ENCODE assay signal across 29 mouse cellular contexts in the genomic region with DNA sequence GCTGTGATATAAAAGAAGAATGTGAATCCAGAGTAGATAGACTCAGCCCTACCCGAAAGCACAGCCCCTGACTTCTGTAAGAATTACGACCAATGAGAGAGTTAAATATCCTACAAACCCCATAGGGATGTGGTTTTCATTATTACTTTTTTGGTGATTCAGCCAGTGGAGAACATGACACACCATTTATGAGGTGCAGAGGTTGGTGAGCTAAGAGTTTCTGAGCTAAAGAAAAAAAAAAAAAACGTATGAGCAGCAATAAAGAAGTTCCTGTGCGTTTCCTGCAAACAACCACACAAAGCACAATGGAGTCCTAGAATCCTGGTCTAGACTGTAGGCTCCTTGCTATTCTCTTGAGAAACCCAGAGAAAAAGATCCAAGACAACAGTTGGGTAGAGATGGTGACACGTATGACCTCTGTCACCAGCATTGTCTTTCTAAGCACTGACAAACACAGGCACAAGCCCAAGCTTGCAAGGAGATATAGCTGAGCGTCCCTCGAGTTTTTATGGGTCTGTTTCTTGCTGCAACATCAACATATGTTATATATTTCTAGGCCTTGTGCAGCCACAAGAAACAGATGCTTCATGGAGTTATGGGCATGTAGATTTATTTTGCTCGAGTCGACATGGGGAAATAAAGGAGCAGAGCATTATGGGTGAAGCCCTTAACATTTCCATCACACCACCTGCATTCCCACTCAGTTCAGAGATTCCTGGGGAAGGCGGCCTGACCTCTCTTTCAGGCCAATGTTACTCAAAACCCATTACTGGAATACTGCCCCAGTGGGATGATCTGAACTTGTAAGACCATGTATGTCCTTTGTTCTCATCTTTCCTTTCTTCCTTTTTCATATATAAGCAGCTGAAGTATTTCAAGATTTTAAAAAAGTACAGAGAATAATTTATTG.
A peak's percentile ranks its signal among the peaks of the same experiment; 100 is the strongest.
DNase-seq lines count a peak whose midpoint lies in the region; ATAC-seq and TF ChIP-seq lines count a peak whose summit lies in the region.
"Had no signal": no experiment of that assay in that cellular context is flagged by ENCODE, and none has a peak within 500 bp of the region (broad histone marks: within the 10 kb centered on the region; RNA-seq: fewer than 3 reads in every experiment).

No protein-coding gene starts in this region.

- H3K36me3 ChIP-seq in kidney, embryonic 14.5 days (ENCODE audit: control insufficient read depth, insufficient read depth, low read length), result no peaks in the 10 kb centered on the region
- H3K36me3 ChIP-seq in C2C12 (ENCODE audit: control insufficient read depth, insufficient read depth), result no peaks in the 10 kb centered on the region
- H3K36me3 ChIP-seq in limb, embryonic 13.5 days, result no peaks in the 10 kb centered on the region
- H3K36me3 ChIP-seq: forebrain, embryonic 12.5 days; hindbrain, embryonic 13.5 days; liver, embryonic 13.5 days; neural tube, embryonic 12.5 days had no signal

- H3K27ac ChIP-seq in kidney, embryonic 14.5 days (ENCODE audit: low read depth, low read length), result no peak overlapping the region
- peak overlapping the region; percentile 94 for H3K27ac ChIP-seq in embryonic fibroblast, embryonic 13.5 days (ENCODE audit: insufficient read depth, low read length)
- H3K27ac ChIP-seq in limb, embryonic 13.5 days, result peak overlapping the region; percentile 71; the same call in 1 of the 2 replicates
- no peak overlapping the region for H3K27ac ChIP-seq in gastrocnemius, adult 2 months
- H3K27ac ChIP-seq: forebrain, embryonic 12.5 days; hindbrain, embryonic 13.5 days; layer of hippocampus, adult 2 months; liver, embryonic 13.5 days; macrophage; neural tube, embryonic 12.5 days had no signal

- H3ac ChIP-seq in C2C12 (ENCODE audit: control insufficient read depth, insufficient read length, low read depth), result no peak overlapping the region

- no peaks in the 10 kb centered on the region for H3K4me1 ChIP-seq in kidney, embryonic 14.5 days (ENCODE audit: control insufficient read depth, insufficient read depth, low read length)
- peaks cover 4% of the 10 kb centered on the region for H3K4me1 ChIP-seq in embryonic fibroblast, embryonic 13.5 days (ENCODE audit: control insufficient read depth, insufficient read depth, low read length)
- peaks cover 5% of the 10 kb centered on the region for H3K4me1 ChIP-seq in limb, embryonic 13.5 days
- H3K4me1 ChIP-seq: forebrain, embryonic 12.5 days; hindbrain, embryonic 13.5 days; neural tube, embryonic 12.5 days had no signal

- no peak overlapping the region for H3K9ac ChIP-seq in kidney, embryonic 14.5 days (ENCODE audit: low read depth, low read length)
- no peak overlapping the region for H3K9ac ChIP-seq in limb, embryonic 13.5 days
- H3K9ac ChIP-seq: forebrain, embryonic 12.5 days; forebrain, postnatal 0 days; hindbrain, embryonic 13.5 days; liver, embryonic 13.5 days; neural tube, embryonic 12.5 days had no signal

- H3K79me3 ChIP-seq in C2C12 (ENCODE audit: low read depth), result no peaks in the 10 kb centered on the region

- 0 out of 2 replicates have a peak, but pooled peaks have one; percentile 39 for ATAC-seq in kidney, embryonic 14.5 days (ENCODE audit: low FRiP score, low TSS enrichment)
- peak; percentile 87 for ATAC-seq in limb, embryonic 13.5 days (ENCODE audit: low FRiP score, low read depth)
- ATAC-seq: forebrain, postnatal 0 days; intestine, embryonic 16.5 days; midbrain, embryonic 16.5 days had no signal

- no peak overlapping the region for H3K4me3 ChIP-seq in kidney, embryonic 14.5 days (ENCODE audit: low read length)
- H3K4me3 ChIP-seq in C2C12 (ENCODE audit: insufficient read depth, poor library complexity, severe bottlenecking), result no peak overlapping the region
- H3K4me3 ChIP-seq in embryonic fibroblast, embryonic 13.5 days (ENCODE audit: insufficient read depth, low read length), result no peak overlapping the region
- no peak overlapping the region for H3K4me3 ChIP-seq in limb, embryonic 13.5 days
- H3K4me3 ChIP-seq in gastrocnemius, adult 2 months, result no peak overlapping the region
- H3K4me3 ChIP-seq: forebrain, embryonic 12.5 days; hindbrain, embryonic 13.5 days; layer of hippocampus, adult 2 months; liver, embryonic 13.5 days; neural tube, embryonic 12.5 days had no signal

- H3K27me3 ChIP-seq in kidney, embryonic 14.5 days (ENCODE audit: control insufficient read depth, insufficient read depth, low read length), result no peaks in the 10 kb centered on the region
- no peaks in the 10 kb centered on the region for H3K27me3 ChIP-seq in C2C12 (ENCODE audit: control insufficient read depth, insufficient read depth, insufficient read length)
- 0 out of 2 replicates have a peak, but pooled peaks cover 2% of the 10 kb centered on the region for H3K27me3 ChIP-seq in limb, embryonic 13.5 days
- H3K27me3 ChIP-seq: CH12.LX; forebrain, embryonic 12.5 days; hindbrain, embryonic 13.5 days; liver, embryonic 13.5 days; neural tube, embryonic 12.5 days had no signal

- intact Hi-C loops in gastrocnemius, adult 2 months (cut with DNase I), result no loop called here

- no peak for TF ChIP-seq POLR2A in embryonic fibroblast, embryonic 13.5 days (IDR thresholded peaks at IDR 0.05; ENCODE audit: low read depth, low read length)

- H3K9me3 ChIP-seq in kidney, embryonic 14.5 days (ENCODE audit: control insufficient read depth, low read length), result no peaks in the 10 kb centered on the region
- no peaks in the 10 kb centered on the region for H3K9me3 ChIP-seq in limb, embryonic 13.5 days
- H3K9me3 ChIP-seq: forebrain, embryonic 12.5 days; hindbrain, embryonic 13.5 days; liver, embryonic 13.5 days; neural tube, embryonic 12.5 days had no signal

- TF ChIP-seq CTCF in C2C12 (IDR thresholded peaks at IDR 0.05; ENCODE audit: control insufficient read depth, insufficient read depth, insufficient read length), result no peak
- no peak for TF ChIP-seq CTCF in embryonic fibroblast, embryonic 13.5 days (IDR thresholded peaks at IDR 0.05; ENCODE audit: borderline replicate concordance, insufficient read depth, low read length)
- no peak for TF ChIP-seq CTCF in gastrocnemius, adult 2 months (IDR thresholded peaks at IDR 0.05)

- no peak for DNase-seq in kidney, postnatal 14 days
- no peak for DNase-seq in layer of hippocampus, postnatal 25 days (ENCODE audit: extremely low spot score in 1 of 2, low spot score in 1 of 2)
- no peak for DNase-seq in gastrocnemius, adult 2 months
- DNase-seq in gastrocnemius, postnatal 4 days (ENCODE audit: low spot score in 2 of 2), result no peak
- DNase-seq: adrenal gland, postnatal 10 days; cerebellum, adult 8-10 months; cerebellum, postnatal 25 days; forebrain, postnatal 0 days; heart, postnatal 4 days; kidney, adult 9 months; kidney, postnatal 36 days; layer of hippocampus, postnatal 36 days; left cerebral cortex, postnatal 4 days; liver, embryonic 13.5 days; lung, adult 2 months; lung, postnatal 10 days; thymus, postnatal 4 days had no signal

- H3K79me2 ChIP-seq in C2C12 (ENCODE audit: control insufficient read depth, insufficient read depth), result no peaks in the 10 kb centered on the region

- WGBS in kidney, embryonic 14.5 days, result 59% methylated on average over 10 of the region's 10 CpGs
- 27% methylated on average over 10 of the region's 10 CpGs for WGBS in limb, embryonic 13.5 days

- no peak overlapping the region for H3K4me2 ChIP-seq in kidney, embryonic 14.5 days (replicated peaks; ENCODE audit: low read depth, low read length)
- H3K4me2 ChIP-seq in limb, embryonic 13.5 days (replicated peaks), result no peak overlapping the region; the same call in 1 of the 2 replicates
- H3K4me2 ChIP-seq: forebrain, embryonic 12.5 days; hindbrain, embryonic 13.5 days; liver, embryonic 13.5 days; neural tube, embryonic 12.5 days had no signal

TF ChIP-seq in C2C12, 6 proteins besides CTCF, POLR2A, EP300 and RAD21:
- TF ChIP-seq FOSL1 (IDR thresholded peaks at IDR 0.05; ENCODE audit: insufficient read depth, low read length, poor library complexity, severe bottlenecking) (peak; percentile 48), MYOD1 (IDR thresholded peaks at IDR 0.05; ENCODE audit: control insufficient read depth, insufficient read length, low read depth) (no peak)

Comparison
In these comparisons a context has a peak if more than half of its experiments do, and no peak if none do; other contexts are left out.
1. H3K27ac ChIP-seq: peak in embryonic fibroblast, embryonic 13.5 days (single experiment) and limb, embryonic 13.5 days (single experiment); none in kidney, embryonic 14.5 days (single experiment) and gastrocnemius, adult 2 months (single experiment).